Mouse (Mus musculus) kidney, embryonic 15.5 days (tissue): Measurements from ENCODE around the gene Adamtsl3. TPM values are rescaled to one million over a fixed set of nuclear protein-coding genes. Genes with fewer than 3 reads are reported as not detected.

Source experiments
- ATAC-seq: fragments of 200-750 bp; cut with Nextera tagmentation; replicated peaks from 2 replicates; pipeline ENCODE4 v1.8.0; 2017; ENCODE audit warnings: moderate TSS enrichment; ENCODE audit not compliant: low FRiP score
- H3K27ac ChIP-seq: fragments of 300-500 bp; sonication (generic); 2 replicates; pipeline ENCODE4 v1.5.1; 2015; ENCODE audit warnings: mild to moderate bottlenecking, inconsistent platforms
- H3K27me3 ChIP-seq: fragments of 300-500 bp; sonication (generic); 2 replicates; pipeline ENCODE4 v1.6.1; 2015; ENCODE audit warnings: inconsistent platforms
- H3K36me3 ChIP-seq: fragments of 300-500 bp; sonication (generic); 2 replicates; pipeline ENCODE4 v1.6.1; 2015; ENCODE audit warnings: inconsistent platforms
- H3K4me1 ChIP-seq: fragments of 300-500 bp; sonication (generic); 2 replicates; pipeline ENCODE4 v1.6.1; 2015; ENCODE audit warnings: inconsistent platforms
- H3K4me2 ChIP-seq: fragments of 300-500 bp; sonication (generic); 2 replicates; pipeline ENCODE4 v1.6.1; 2015; ENCODE audit warnings: moderate library complexity, mild to moderate bottlenecking, inconsistent platforms
- H3K4me3 ChIP-seq: fragments of 300-500 bp; sonication (generic); replicated peaks from 2 replicates; pipeline ENCODE4 v1.5.1; 2015; ENCODE audit warnings: mild to moderate bottlenecking, inconsistent platforms
- H3K9ac ChIP-seq: fragments of 300-500 bp; sonication (generic); 2 replicates; pipeline ENCODE4 v1.6.1; 2015; ENCODE audit warnings: mild to moderate bottlenecking, inconsistent platforms
- H3K9me3 ChIP-seq: fragments of 300-500 bp; sonication (generic); replicated peaks from 2 replicates; pipeline ENCODE4 v1.6.1; 2016; ENCODE audit warnings: inconsistent platforms
- WGBS: fragments of 180-500 bp; shearing (Covaris S2); methylation state at CpG from one replicate; pipeline ENCODE4 v1.1.7; 2015; ENCODE audit warnings: mixed read lengths; 5-methylcytosine and 5-hydroxymethylcytosine counted together
- polyA plus RNA-seq: library from polyadenylated mRNA; unstranded; fragments of >200 nt; fragmentation: Nextera tagmentation; extraction: Ambion mirVana; gene quantifications from 2 replicates; pipeline ENCODE4 v1.2.1, GENCODE M21; 2015

Gene Adamtsl3
- polyA plus RNA-seq, 1 experiment from 2014 or later: 0.43 TPM

- Histone ChIP-seq H3K9ac (no peak overlapping the region), H3K27ac (no peak overlapping the region), H3K4me2 (no peak overlapping the region), H3K27me3 (no peaks in the 10 kb centered on the region), H3K4me1 (no peaks in the 10 kb centered on the region), H3K9me3 (no peaks in the 10 kb centered on the region), H3K4me3 (no peak overlapping the region), H3K36me3 (no peaks in the 10 kb centered on the region)
- WGBS: 55% methylated on average over 6 of the region's 6 CpGs
- ATAC-seq: no peak
Measured at GRCm38 (mm10) chr7:82544390-82544919, 209.0 kb downstream of the Adamtsl3 start.

GRCm38 (mm10) chr7:82552005-82552404 lies 216.5 kb downstream of the Adamtsl3 start:
- Histone ChIP-seq H3K9ac (no peak overlapping the region), H3K27me3 (no peaks in the 10 kb centered on the region), H3K9me3 (no peaks in the 10 kb centered on the region), H3K4me2 (no peak overlapping the region), H3K4me3 (no peak overlapping the region), H3K4me1 (no peaks in the 10 kb centered on the region), H3K27ac (no peak overlapping the region), H3K36me3 (no peaks in the 10 kb centered on the region)
- 81% methylated on average over 1 of the region's 1 CpGs for WGBS
- no peak for ATAC-seq

DNA sequence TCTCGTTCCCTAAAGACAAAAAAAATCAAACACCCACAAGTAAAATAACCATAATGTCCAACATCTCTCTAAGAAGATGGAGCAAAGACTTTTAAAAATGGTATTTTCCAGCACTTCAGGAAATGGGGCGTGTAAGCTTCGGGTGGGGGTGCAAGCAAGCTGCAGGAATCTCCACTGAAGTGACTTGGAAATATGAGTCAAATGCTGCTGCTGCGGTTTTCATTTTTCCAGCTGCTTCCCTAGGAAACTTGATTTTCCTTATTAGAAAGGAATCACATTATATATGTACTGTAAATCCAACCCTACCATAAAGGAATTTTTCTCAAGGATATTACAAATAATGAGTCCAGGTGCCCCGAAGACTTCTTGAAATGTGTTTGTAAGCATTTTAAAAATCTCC lies 220.3 kb downstream of the Adamtsl3 start:
- Histone ChIP-seq H3K27ac (no peak overlapping the region), H3K36me3 (no peaks in the 10 kb centered on the region), H3K4me1 (no peaks in the 10 kb centered on the region), H3K4me2 (no peak overlapping the region), H3K9me3 (no peaks in the 10 kb centered on the region), H3K9ac (no peak overlapping the region), H3K4me3 (no peak overlapping the region), H3K27me3 (no peaks in the 10 kb centered on the region)
- no peak for ATAC-seq
- 62% methylated on average over 5 of the region's 5 CpGs for WGBS

GRCm38 (mm10) chr7:82556417-82556816 lies 220.9 kb downstream of the Adamtsl3 start:
- no peaks in the 10 kb centered on the region for H3K36me3 ChIP-seq
- no peak overlapping the region for H3K27ac ChIP-seq
- no peak overlapping the region for H3K4me3 ChIP-seq
- no peaks in the 10 kb centered on the region for H3K4me1 ChIP-seq
- 84% methylated on average over 10 of the region's 10 CpGs for WGBS
- no peak for ATAC-seq
- no peak overlapping the region for H3K4me2 ChIP-seq
- no peak overlapping the region for H3K9ac ChIP-seq
- H3K27me3 ChIP-seq: no peaks in the 10 kb centered on the region
- H3K9me3 ChIP-seq: no peaks in the 10 kb centered on the region

DNA sequence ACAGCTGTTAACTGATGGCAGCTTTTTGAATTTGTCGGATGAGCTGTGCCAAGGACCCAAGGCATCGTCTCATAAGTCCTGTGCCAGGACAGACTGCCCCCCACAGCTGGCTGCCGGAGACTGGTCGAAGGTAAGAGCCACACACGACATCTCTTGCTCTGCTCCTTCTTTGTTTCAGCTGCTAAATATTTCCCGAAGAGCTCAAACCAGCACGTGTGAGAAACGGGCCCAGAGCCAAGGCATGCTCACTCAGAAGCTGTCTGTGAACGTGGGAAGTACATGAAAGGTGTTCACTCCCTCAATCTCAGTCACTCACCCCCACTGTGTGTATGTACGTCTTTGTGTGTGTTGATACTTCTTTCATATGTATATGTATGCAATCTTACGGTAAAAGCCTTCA lies 221.6 kb downstream of the Adamtsl3 start:
- 78% methylated on average over 11 of the region's 11 CpGs for WGBS
- H3K27ac ChIP-seq: no peak overlapping the region

GRCm38 (mm10) chr7:82566688-82567087 lies 231.2 kb downstream of the Adamtsl3 start:
- Histone ChIP-seq H3K9me3 (no peaks in the 10 kb centered on the region), H3K4me3 (no peak overlapping the region), H3K4me1 (no peaks in the 10 kb centered on the region), H3K36me3 (no peaks in the 10 kb centered on the region), H3K27me3 (no peaks in the 10 kb centered on the region), H3K27ac (no peak overlapping the region), H3K4me2 (no peak overlapping the region), H3K9ac (no peak overlapping the region)
- WGBS: 47% methylated on average over 8 of the region's 8 CpGs
- ATAC-seq: no peak

More for the DNA sequence above, 221.6 kb downstream of the Adamtsl3 start:
- H3K4me2 ChIP-seq: no peak overlapping the region
- no peaks in the 10 kb centered on the region for H3K9me3 ChIP-seq
- no peak overlapping the region for H3K9ac ChIP-seq
- no peak for ATAC-seq
- H3K36me3 ChIP-seq: no peaks in the 10 kb centered on the region
- no peak overlapping the region for H3K4me3 ChIP-seq
- no peaks in the 10 kb centered on the region for H3K27me3 ChIP-seq
- H3K4me1 ChIP-seq: no peaks in the 10 kb centered on the region

GRCm38 (mm10) chr7:82567811-82568210 lies 232.3 kb downstream of the Adamtsl3 start:
- no peaks in the 10 kb centered on the region for H3K4me1 ChIP-seq
- H3K27ac ChIP-seq: no peak overlapping the region
- H3K4me3 ChIP-seq: no peak overlapping the region
- no peaks in the 10 kb centered on the region for H3K36me3 ChIP-seq
- 91% methylated on average over 3 of the region's 3 CpGs for WGBS
- H3K4me2 ChIP-seq: no peak overlapping the region
- no peaks in the 10 kb centered on the region for H3K9me3 ChIP-seq
- H3K27me3 ChIP-seq: no peaks in the 10 kb centered on the region
- ATAC-seq: no peak
- H3K9ac ChIP-seq: no peak overlapping the region

GRCm38 (mm10) chr7:82572981-82573380 lies 237.5 kb downstream of the Adamtsl3 start:
- no peak overlapping the region for H3K9ac ChIP-seq
- H3K27ac ChIP-seq: no peak overlapping the region
- no peaks in the 10 kb centered on the region for H3K9me3 ChIP-seq
- H3K4me3 ChIP-seq: no peak overlapping the region
- no peaks in the 10 kb centered on the region for H3K36me3 ChIP-seq
- H3K27me3 ChIP-seq: no peaks in the 10 kb centered on the region
- 9% methylated on average over 1 of the region's 1 CpGs for WGBS
- H3K4me2 ChIP-seq: no peak overlapping the region
- ATAC-seq: no peak
- H3K4me1 ChIP-seq: no peaks in the 10 kb centered on the region

GRCm38 (mm10) chr7:82580007-82580406 lies 244.5 kb downstream of the Adamtsl3 start:
- H3K27ac ChIP-seq: no peak overlapping the region
- H3K36me3 ChIP-seq: no peaks in the 10 kb centered on the region
- H3K4me1 ChIP-seq: no peaks in the 10 kb centered on the region
- H3K4me2 ChIP-seq: no peak overlapping the region
- no peaks in the 10 kb centered on the region for H3K27me3 ChIP-seq
- H3K4me3 ChIP-seq: no peak overlapping the region
- WGBS: 90% methylated on average over 3 of the region's 3 CpGs
- no peaks in the 10 kb centered on the region for H3K9me3 ChIP-seq
- ATAC-seq: no peak
- H3K9ac ChIP-seq: no peak overlapping the region

DNA sequence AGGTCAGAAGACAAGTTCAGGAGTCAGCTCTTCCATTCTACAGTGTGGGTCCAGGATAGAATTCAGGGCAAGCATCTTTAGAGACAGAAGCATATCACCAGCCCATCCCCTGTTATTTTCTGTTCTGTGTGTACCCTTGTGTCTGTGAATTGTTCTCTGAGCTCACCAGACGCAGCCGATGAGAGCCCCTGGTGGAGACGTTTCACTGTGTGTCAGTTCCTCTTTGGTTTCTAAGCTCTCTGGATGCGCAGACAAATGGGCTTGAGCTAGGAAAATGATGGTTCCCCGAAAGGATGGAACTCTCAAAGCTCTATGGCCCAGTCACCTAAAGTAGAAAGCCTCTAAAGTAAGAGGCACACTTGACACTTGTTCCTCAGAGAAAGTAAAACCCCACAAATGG lies 246.3 kb downstream of the Adamtsl3 start:
- no peaks in the 10 kb centered on the region for H3K9me3 ChIP-seq
- no peak overlapping the region for H3K9ac ChIP-seq
- no peaks in the 10 kb centered on the region for H3K27me3 ChIP-seq
- ATAC-seq: no peak
- no peak overlapping the region for H3K4me2 ChIP-seq
- WGBS: 76% methylated on average over 5 of the region's 5 CpGs
- H3K4me3 ChIP-seq: no peak overlapping the region
- no peak overlapping the region for H3K27ac ChIP-seq
- no peaks in the 10 kb centered on the region for H3K36me3 ChIP-seq
- H3K4me1 ChIP-seq: no peaks in the 10 kb centered on the region

DNA sequence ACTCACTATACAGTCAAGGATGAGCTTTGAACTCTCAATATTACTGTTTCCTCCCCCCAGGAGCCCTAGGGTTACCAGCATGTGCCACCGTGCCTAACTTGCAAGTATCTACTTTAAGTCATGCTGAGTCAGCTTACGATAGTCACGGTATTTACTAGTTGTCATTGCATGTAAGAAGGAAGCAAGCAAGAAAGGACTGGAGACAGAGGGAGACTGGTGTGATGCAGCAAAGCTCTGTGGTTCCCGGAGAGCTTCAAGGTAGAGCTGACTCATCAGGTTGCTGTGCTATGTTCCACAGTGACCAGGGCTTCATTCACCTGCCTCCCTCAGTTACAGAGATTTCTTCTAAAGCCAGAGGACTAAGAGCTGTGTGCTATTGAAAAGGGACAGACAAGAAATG lies 247.0 kb downstream of the Adamtsl3 start:
- WGBS: 86% methylated on average over 4 of the region's 4 CpGs
- Histone ChIP-seq H3K27ac (no peak overlapping the region), H3K27me3 (no peaks in the 10 kb centered on the region), H3K4me3 (no peak overlapping the region), H3K4me2 (no peak overlapping the region), H3K36me3 (no peaks in the 10 kb centered on the region), H3K9me3 (no peaks in the 10 kb centered on the region), H3K9ac (no peak overlapping the region), H3K4me1 (no peaks in the 10 kb centered on the region)
- no peak for ATAC-seq

DNA sequence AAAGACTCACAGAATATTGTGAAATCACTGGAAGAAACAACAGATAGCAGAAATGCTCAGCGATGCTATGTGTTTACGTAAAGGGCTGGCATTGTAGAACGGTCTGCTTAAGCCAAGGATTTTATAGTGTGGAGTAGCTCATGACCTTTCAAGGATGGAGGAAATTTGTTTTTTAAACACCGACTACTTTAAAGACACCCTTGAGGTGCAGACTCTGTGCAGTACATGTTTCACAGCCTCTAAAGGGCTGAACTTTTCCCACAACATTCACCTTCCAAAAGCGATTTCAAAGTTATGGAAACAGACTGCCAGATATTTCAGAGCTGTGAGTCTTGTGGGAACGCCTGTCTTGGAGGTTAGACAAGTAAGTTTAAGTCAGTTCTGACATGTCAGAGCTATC lies 255.4 kb downstream of the Adamtsl3 start:
- Histone ChIP-seq H3K9me3 (no peaks in the 10 kb centered on the region), H3K27ac (no peak overlapping the region), H3K4me3 (no peak overlapping the region), H3K4me2 (no peak overlapping the region), H3K27me3 (no peaks in the 10 kb centered on the region), H3K9ac (no peak overlapping the region), H3K36me3 (no peaks in the 10 kb centered on the region), H3K4me1 (no peaks in the 10 kb centered on the region)
- WGBS: 83% methylated on average over 6 of the region's 6 CpGs
- no peak for ATAC-seq

- WGBS: 70% methylated on average over 4 of the region's 4 CpGs
- Histone ChIP-seq H3K27ac (no peak overlapping the region), H3K4me2 (no peak overlapping the region), H3K4me3 (no peak overlapping the region), H3K27me3 (no peaks in the 10 kb centered on the region), H3K9me3 (no peaks in the 10 kb centered on the region), H3K4me1 (no peaks in the 10 kb centered on the region), H3K9ac (no peak overlapping the region), H3K36me3 (no peaks in the 10 kb centered on the region)
- no peak for ATAC-seq
Measured at GRCm38 (mm10) chr7:82602008-82602407, 266.5 kb downstream of the Adamtsl3 start.
